Mouse (Mus musculus): ENCODE measurements around the gene Numa1. TPM values are rescaled to one million over a fixed set of nuclear protein-coding genes. Genes with fewer than 3 reads are reported as not detected.
"Not testable (repeated sequence)": the region's sequence is repeated elsewhere in the genome, so short reads cannot be mapped to it uniquely, and the experiment has no call there.

Gene Numa1
- polyA plus RNA-seq, 2 experiments = 106 to 112 TPM

- no peaks in the 10 kb centered on the region for H3K27me3 ChIP-seq (ENCODE audit: control insufficient read depth, insufficient read depth, low read length)
- 98% methylated on average over 4 of the region's 4 CpGs for WGBS
- H3K4me3 ChIP-seq (replicated peaks; ENCODE audit: low read length) = no peak overlapping the region
- peaks cover 6% of the 10 kb centered on the region; the same call in 1 of the 2 replicates for H3K4me1 ChIP-seq (ENCODE audit: control insufficient read depth, insufficient read depth, low read length)
- no peak overlapping the region for H3K27ac ChIP-seq (replicated peaks; ENCODE audit: low read depth, low read length)
- no peaks in the 10 kb centered on the region for H3K9me3 ChIP-seq (ENCODE audit: control insufficient read depth, low read length)
- H3K36me3 ChIP-seq (ENCODE audit: control insufficient read depth, insufficient read depth, low read length) = no peaks in the 10 kb centered on the region
- H3K4me2 ChIP-seq (replicated peaks; ENCODE audit: low read depth, low read length, severe bottlenecking) = no peak overlapping the region
- TF ChIP-seq POLR2A (IDR thresholded peaks at IDR 0.05; ENCODE audit: borderline replicate concordance, extremely low read depth, insufficient read depth, insufficient read length) = no peak
- no peak for ATAC-seq (ENCODE audit: low FRiP score, low read depth)
- H3K9ac ChIP-seq (ENCODE audit: low read depth, low read length, severe bottlenecking) = no peak overlapping the region
- no peak for DNase-seq (ENCODE audit: low spot score)
Observed at GRCm38 (mm10) chr7:101935957-101936356, 2.0 kb downstream of the Numa1 start.

DNA sequence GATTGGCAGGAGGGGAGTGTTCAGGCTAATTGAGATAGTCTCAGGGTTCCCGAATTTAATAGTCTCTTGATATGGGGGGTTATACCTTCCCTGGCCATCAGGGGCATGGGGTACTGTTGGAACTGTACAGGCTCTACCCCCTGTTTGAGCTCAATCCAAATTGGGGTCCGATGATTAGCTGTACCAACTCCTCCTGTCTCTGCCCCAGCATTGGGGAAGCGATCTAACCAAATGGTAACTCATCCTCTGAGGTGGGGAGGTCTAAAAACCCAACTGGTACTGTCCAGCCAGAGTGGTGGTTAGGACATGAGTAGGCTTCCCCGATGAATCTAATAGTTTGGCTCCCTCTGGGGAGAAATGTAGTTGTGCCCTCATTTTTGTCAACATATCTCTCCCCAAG lies 3.1 kb downstream of the Numa1 start:
- TF ChIP-seq POLR2A (IDR thresholded peaks at IDR 0.05; ENCODE audit: borderline replicate concordance, extremely low read depth, insufficient read depth, insufficient read length) = no peak

DNA sequence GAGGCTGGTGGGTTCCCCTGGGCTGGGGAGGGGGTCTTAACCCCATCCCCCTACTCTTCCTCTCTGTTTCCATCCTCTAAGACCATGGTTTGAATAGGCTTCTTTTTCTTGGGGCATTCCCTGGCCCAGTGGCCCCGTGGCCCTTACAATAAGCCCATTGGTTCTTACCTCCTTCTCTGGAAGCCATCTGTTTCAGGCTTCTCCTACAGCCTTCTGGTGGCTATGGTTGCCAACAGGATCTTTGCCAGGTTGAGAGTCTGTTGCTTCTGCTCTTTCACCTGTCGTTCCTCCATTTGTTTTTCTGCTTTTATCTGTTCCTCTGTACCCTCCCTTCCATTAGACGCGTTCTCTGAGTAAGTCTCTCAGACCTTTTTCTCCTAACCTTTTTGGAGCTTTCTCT lies 3.7 kb downstream of the Numa1 start:
- no peak overlapping the region for H3K4me2 ChIP-seq (replicated peaks; ENCODE audit: low read depth, low read length, severe bottlenecking)
- H3K27ac ChIP-seq (replicated peaks; ENCODE audit: low read depth, low read length) = no peak overlapping the region
- H3K9me3 ChIP-seq (ENCODE audit: control insufficient read depth, low read length) = no peaks in the 10 kb centered on the region
- no peaks in the 10 kb centered on the region for H3K27me3 ChIP-seq (ENCODE audit: control insufficient read depth, insufficient read depth, low read length)
- WGBS = 96% methylated on average over 4 of the region's 4 CpGs
- no peak overlapping the region for H3K4me3 ChIP-seq (replicated peaks; ENCODE audit: low read length)
- H3K4me1 ChIP-seq (ENCODE audit: control insufficient read depth, insufficient read depth, low read length) = peaks cover 6% of the 10 kb centered on the region; the same call in 1 of the 2 replicates
- TF ChIP-seq POLR2A (IDR thresholded peaks at IDR 0.05; ENCODE audit: borderline replicate concordance, extremely low read depth, insufficient read depth, insufficient read length) = no peak
- DNase-seq (ENCODE audit: low spot score) (no peak), ATAC-seq (ENCODE audit: low FRiP score, low read depth) (no peak)
- H3K36me3 ChIP-seq (ENCODE audit: control insufficient read depth, insufficient read depth, low read length) = no peaks in the 10 kb centered on the region
- H3K9ac ChIP-seq (ENCODE audit: low read depth, low read length, severe bottlenecking) = no peak overlapping the region

More for the DNA sequence above, 3.1 kb downstream of the Numa1 start:
- 96% methylated on average over 4 of the region's 4 CpGs for WGBS
- Histone ChIP-seq H3K27ac (replicated peaks; ENCODE audit: low read depth, low read length) (no peak overlapping the region), H3K9ac (ENCODE audit: low read depth, low read length, severe bottlenecking) (no peak overlapping the region), H3K9me3 (ENCODE audit: control insufficient read depth, low read length) (no peaks in the 10 kb centered on the region), H3K27me3 (ENCODE audit: control insufficient read depth, insufficient read depth, low read length) (no peaks in the 10 kb centered on the region), H3K4me1 (ENCODE audit: control insufficient read depth, insufficient read depth, low read length) (peaks cover 6% of the 10 kb centered on the region; the same call in 1 of the 2 replicates), H3K36me3 (ENCODE audit: control insufficient read depth, insufficient read depth, low read length) (no peaks in the 10 kb centered on the region), H3K4me2 (replicated peaks; ENCODE audit: low read depth, low read length, severe bottlenecking) (no peak overlapping the region), H3K4me3 (replicated peaks; ENCODE audit: low read length) (no peak overlapping the region)
- DNase-seq (ENCODE audit: low spot score) = no peak
- ATAC-seq (ENCODE audit: low FRiP score, low read depth) = no peak

DNA sequence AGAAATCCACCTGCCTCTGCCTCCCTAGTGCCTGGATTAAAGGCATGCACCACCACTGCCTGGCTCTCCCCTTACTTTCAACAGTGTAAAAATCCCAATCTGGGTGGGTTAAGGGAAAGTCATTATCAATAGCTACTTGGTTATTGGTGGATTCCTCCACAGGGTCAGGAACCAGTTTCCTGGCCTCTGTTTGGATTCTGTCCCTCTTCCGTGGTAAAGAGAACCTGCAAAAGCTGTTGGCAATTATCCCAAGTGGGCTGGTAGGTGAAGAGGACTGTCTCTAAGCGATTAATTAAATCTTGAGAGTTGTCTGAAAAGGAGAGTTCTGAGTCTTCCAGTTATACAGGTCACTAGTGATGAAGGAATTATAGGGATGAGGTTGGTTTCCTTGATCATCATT lies 4.4 kb downstream of the Numa1 start:
- Histone ChIP-seq H3K36me3 (ENCODE audit: control insufficient read depth, insufficient read depth, low read length) (no peaks in the 10 kb centered on the region), H3K9ac (ENCODE audit: low read depth, low read length, severe bottlenecking) (no peak overlapping the region), H3K4me2 (replicated peaks; ENCODE audit: low read depth, low read length, severe bottlenecking) (no peak overlapping the region), H3K27me3 (ENCODE audit: control insufficient read depth, insufficient read depth, low read length) (no peaks in the 10 kb centered on the region), H3K27ac (replicated peaks; ENCODE audit: low read depth, low read length) (no peak overlapping the region), H3K9me3 (ENCODE audit: control insufficient read depth, low read length) (no peaks in the 10 kb centered on the region), H3K4me3 (replicated peaks; ENCODE audit: low read length) (no peak overlapping the region), H3K4me1 (ENCODE audit: control insufficient read depth, insufficient read depth, low read length) (0 out of 2 replicates have a peak, but pooled peaks cover 3% of the 10 kb centered on the region)
- DNase-seq (ENCODE audit: low spot score) (no peak), ATAC-seq (ENCODE audit: low FRiP score, low read depth) (no peak)
- 85% methylated on average over 2 of the region's 2 CpGs for WGBS
- TF ChIP-seq POLR2A (IDR thresholded peaks at IDR 0.05; ENCODE audit: borderline replicate concordance, extremely low read depth, insufficient read depth, insufficient read length) = no peak

- 93% methylated on average over 4 of the region's 4 CpGs for WGBS
- Histone ChIP-seq H3K27ac (replicated peaks; ENCODE audit: low read depth, low read length) (no peak overlapping the region), H3K36me3 (ENCODE audit: control insufficient read depth, insufficient read depth, low read length) (no peaks in the 10 kb centered on the region), H3K9ac (ENCODE audit: low read depth, low read length, severe bottlenecking) (no peak overlapping the region), H3K4me1 (ENCODE audit: control insufficient read depth, insufficient read depth, low read length) (0 out of 2 replicates have a peak, but pooled peaks cover 3% of the 10 kb centered on the region), H3K9me3 (ENCODE audit: control insufficient read depth, low read length) (no peaks in the 10 kb centered on the region), H3K27me3 (ENCODE audit: control insufficient read depth, insufficient read depth, low read length) (no peaks in the 10 kb centered on the region), H3K4me2 (replicated peaks; ENCODE audit: low read depth, low read length, severe bottlenecking) (no peak overlapping the region), H3K4me3 (replicated peaks; ENCODE audit: low read length) (no peak overlapping the region)
- ATAC-seq (ENCODE audit: low FRiP score, low read depth) (no peak), DNase-seq (ENCODE audit: low spot score) (no peak)
- TF ChIP-seq POLR2A (IDR thresholded peaks at IDR 0.05; ENCODE audit: borderline replicate concordance, extremely low read depth, insufficient read depth, insufficient read length) = no peak
Observed at GRCm38 (mm10) chr7:101939758-101940157, 5.8 kb downstream of the Numa1 start.

DNA sequence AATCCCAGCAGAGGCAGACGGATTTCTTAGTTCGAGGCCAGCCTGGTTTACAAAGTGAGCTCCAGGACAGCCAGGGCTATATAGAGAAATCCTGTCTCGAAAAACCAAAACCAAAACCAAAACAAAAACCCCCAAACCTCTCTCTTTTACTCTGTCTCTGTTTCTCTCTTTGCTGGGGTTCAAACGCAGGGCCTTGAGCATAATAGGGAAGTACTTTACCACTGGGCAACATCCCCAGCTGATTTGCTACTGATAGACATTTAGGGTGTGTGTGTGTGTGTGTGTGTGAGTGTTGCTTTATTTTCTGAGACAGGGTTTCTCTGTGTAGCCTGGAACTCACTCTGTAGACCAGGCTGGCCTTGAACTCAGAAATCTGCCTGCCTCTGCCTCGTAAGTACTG lies 15.1 kb downstream of the Numa1 start:
- DNase-seq (ENCODE audit: low spot score); H3K9me3 ChIP-seq (ENCODE audit: control insufficient read depth, low read length); H3K4me1 ChIP-seq (ENCODE audit: control insufficient read depth, insufficient read depth, low read length); H3K36me3 ChIP-seq (ENCODE audit: control insufficient read depth, insufficient read depth, low read length); H3K4me2 ChIP-seq (replicated peaks; ENCODE audit: low read depth, low read length, severe bottlenecking); H3K27me3 ChIP-seq (ENCODE audit: control insufficient read depth, insufficient read depth, low read length); H3K4me3 ChIP-seq (replicated peaks; ENCODE audit: low read length); H3K27ac ChIP-seq (replicated peaks; ENCODE audit: low read depth, low read length); ATAC-seq (ENCODE audit: low FRiP score, low read depth); H3K9ac ChIP-seq (ENCODE audit: low read depth, low read length, severe bottlenecking): not testable (repeated sequence)
- WGBS = 90% methylated on average over 5 of the region's 5 CpGs
